Mouse (Mus musculus) forebrain, postnatal 0 days (tissue): ENCODE measurements around the gene Arhgap36. TPM values are rescaled to one million over a fixed set of nuclear protein-coding genes. Genes with fewer than 3 reads are reported as not detected.

ENCODE experiments used
- ATAC-seq: fragments of 200-750 bp; cut with Nextera tagmentation; 2 replicates; pipeline ENCODE4 v1.8.0; 2017; ENCODE audit warnings: mild to moderate bottlenecking, moderate library complexity
- DNase-seq: peaks from one replicate; pipeline ENCODE4 v3.0.0-alpha.2; 2015
- H3K27ac ChIP-seq: fragments of 300-500 bp; sonication (generic); 2 replicates; pipeline ENCODE4 v1.5.1; 2014; ENCODE audit warnings: low read depth, mild to moderate bottlenecking, antibody characterized with exemption, low read length, moderate library complexity, mixed read lengths
- H3K27me3 ChIP-seq: fragments of 300-500 bp; sonication (generic); 2 replicates; pipeline ENCODE4 v1.6.1; 2014; ENCODE audit warnings: mild to moderate bottlenecking, low read length, mixed read lengths; ENCODE audit not compliant: insufficient read depth
- H3K36me3 ChIP-seq: fragments of 300-500 bp; sonication (generic); 2 replicates; pipeline ENCODE4 v1.6.1; 2014; ENCODE audit warnings: mild to moderate bottlenecking, moderate library complexity; ENCODE audit not compliant: insufficient read depth
- H3K4me1 ChIP-seq: fragments of 300-500 bp; sonication (generic); 2 replicates; pipeline ENCODE4 v1.6.1; 2014; ENCODE audit warnings: antibody characterized with exemption; ENCODE audit not compliant: insufficient read depth
- H3K4me2 ChIP-seq: fragments of 300-500 bp; sonication (generic); 2 replicates; pipeline ENCODE4 v1.6.1; 2014; ENCODE audit warnings: low read depth, mild to moderate bottlenecking, moderate library complexity
- H3K4me3 ChIP-seq: fragments of 300-500 bp; sonication (generic); 2 replicates; pipeline ENCODE4 v1.5.1; 2014; ENCODE audit warnings: low read depth, low read length, mixed read lengths
- H3K9ac ChIP-seq: fragments of 300-500 bp; sonication (generic); 2 replicates; pipeline ENCODE4 v1.6.1; 2014; ENCODE audit warnings: mild to moderate bottlenecking
- H3K9me3 ChIP-seq: fragments of 300-500 bp; sonication (generic); 2 replicates; pipeline ENCODE4 v1.6.1; 2016; ENCODE audit warnings: low read length
- CTCF ChIP-seq: sonication (generic); IDR thresholded peaks from 2 replicates; pipeline ENCODE4 v1.5.1; 2016; ENCODE audit warnings: antibody characterized with exemption, control low read depth, low read depth
- WGBS: fragments of 180-500 bp; shearing (Covaris S2); extraction: QIAGEN DNeasy Blood & Tissue Kit; methylation state at CpG from one replicate; pipeline ENCODE4 v1.1.7; 2014; 5-methylcytosine and 5-hydroxymethylcytosine counted together
- polyA plus RNA-seq: library from polyadenylated mRNA; unstranded; fragments of >200 nt; fragmentation: Nextera tagmentation; extraction: Ambion mirVana; gene quantifications from 2 replicates; pipeline ENCODE4 v1.2.1, GENCODE M21; 2015
- total RNA-seq: library from RNA; depleted of rRNA; stranded (reverse); fragments of >200 nt; gene quantifications from 2 replicates; pipeline ENCODE4 v1.2.3, GENCODE M21; 2014; rRNA removed

The Arhgap36 gene
- 3.0 and 5.3 TPM in 2 replicates for total RNA-seq
- 3.2 and 5.6 TPM in 2 replicates for polyA plus RNA-seq

- DNase-seq (no peak), ATAC-seq (no peak)
- WGBS, result 76% methylated on average over 6 of the region's 6 CpGs
- Histone ChIP-seq H3K4me1 (no peaks in the 10 kb centered on the region), H3K36me3 (no peaks in the 10 kb centered on the region), H3K4me2 (no peak within 1 kb of the TSS), H3K9ac (no peak within 1 kb of the TSS), H3K27ac (no peak within 1 kb of the TSS), H3K9me3 (no peaks in the 10 kb centered on the region), H3K4me3 (no peak within 1 kb of the TSS), H3K27me3 (no peaks in the 10 kb centered on the region)
- no peak for TF ChIP-seq CTCF
Measured at GRCm38 (mm10) chrX:49463442-49463970, at the start of gene Arhgap36. Arhgap36 (plus strand) TSS chrX:49463945.

GRCm38 (mm10) chrX:49457781-49458180, 6.0 kb upstream of the Arhgap36 start:
- Histone ChIP-seq H3K4me3 (no peak overlapping the region), H3K27ac (no peak overlapping the region), H3K9ac (no peak overlapping the region), H3K36me3 (no peaks in the 10 kb centered on the region), H3K4me1 (no peaks in the 10 kb centered on the region), H3K9me3 (no peaks in the 10 kb centered on the region), H3K27me3 (no peaks in the 10 kb centered on the region), H3K4me2 (no peak overlapping the region)
- 50% methylated on average over 10 of the region's 10 CpGs for WGBS
- TF ChIP-seq CTCF, result no peak
- DNase-seq, result no peak
- ATAC-seq, result no peak

- no peaks in the 10 kb centered on the region for H3K36me3 ChIP-seq
- peak overlapping the region; percentile 49 for H3K4me2 ChIP-seq
- H3K27me3 ChIP-seq, result no peaks in the 10 kb centered on the region
- ATAC-seq (peak; percentile 50), DNase-seq (no peak)
- H3K4me1 ChIP-seq, result no peaks in the 10 kb centered on the region
- TF ChIP-seq CTCF, result no peak
- no peak overlapping the region for H3K27ac ChIP-seq
- H3K9ac ChIP-seq, result peak overlapping the region; percentile 35; the same call in 1 of the 2 replicates
- WGBS, result 19% methylated on average over 33 of the region's 34 CpGs
- H3K9me3 ChIP-seq, result no peaks in the 10 kb centered on the region
- H3K4me3 ChIP-seq, result peak overlapping the region; percentile 28
Measured at GRCm38 (mm10) chrX:49470287-49471054, 6.7 kb downstream of the Arhgap36 start.

- H3K9ac ChIP-seq, result no peak overlapping the region
Measured at GRCm38 (mm10) chrX:49479968-49480809, 16.4 kb downstream of the Arhgap36 start.

GRCm38 (mm10) chrX:49480846-49481245, 17.1 kb downstream of the Arhgap36 start:
- Histone ChIP-seq H3K27me3 (no peaks in the 10 kb centered on the region), H3K9ac (no peak overlapping the region), H3K9me3 (no peaks in the 10 kb centered on the region), H3K27ac (no peak overlapping the region), H3K4me2 (peak overlapping the region; percentile 57), H3K36me3 (no peaks in the 10 kb centered on the region), H3K4me3 (peak overlapping the region; percentile 36), H3K4me1 (no peaks in the 10 kb centered on the region)
- peak; percentile 43; the same call in 1 of the 2 replicates for ATAC-seq
- WGBS, result 16% methylated on average over 12 of the region's 12 CpGs
- no peak; the same call in 1 of the 2 replicates for TF ChIP-seq CTCF
- DNase-seq, result no peak

More at GRCm38 (mm10) chrX:49479968-49480809, 16.4 kb downstream of the Arhgap36 start:
- ATAC-seq (peak; percentile 78), DNase-seq (no peak)
- Histone ChIP-seq H3K4me2 (peak overlapping the region; percentile 57), H3K9me3 (no peaks in the 10 kb centered on the region), H3K27ac (no peak overlapping the region), H3K4me3 (peak overlapping the region; percentile 36), H3K27me3 (no peaks in the 10 kb centered on the region), H3K4me1 (no peaks in the 10 kb centered on the region), H3K36me3 (no peaks in the 10 kb centered on the region)
- 38% methylated on average over 26 of the region's 29 CpGs for WGBS
- no peak for TF ChIP-seq CTCF

GRCm38 (mm10) chrX:49489141-49489540, 25.4 kb downstream of the Arhgap36 start:
- H3K9me3 ChIP-seq, result no peaks in the 10 kb centered on the region
- ATAC-seq (no peak), DNase-seq (no peak)
- no peak overlapping the region for H3K4me3 ChIP-seq
- no peaks in the 10 kb centered on the region for H3K4me1 ChIP-seq
- no peak overlapping the region for H3K27ac ChIP-seq
- H3K4me2 ChIP-seq, result no peak overlapping the region
- TF ChIP-seq CTCF, result no peak
- H3K36me3 ChIP-seq, result no peaks in the 10 kb centered on the region
- peaks cover 5% of the 10 kb centered on the region; the same call in 1 of the 2 replicates for H3K27me3 ChIP-seq
- WGBS, result 88% methylated on average over 5 of the region's 5 CpGs
- no peak overlapping the region for H3K9ac ChIP-seq
